Mouse (Mus musculus) stomach, embryonic 14.5 days (tissue): Measurements from ENCODE around the gene Lrrc49. TPM values are rescaled to one million over a fixed set of nuclear protein-coding genes. Genes with fewer than 3 reads are reported as not detected.

Experiments used
- ATAC-seq: fragments of 200-750 bp; cut with Nextera tagmentation; 2 replicates; pipeline ENCODE4 v1.8.0; 2017; ENCODE audit warnings: low read depth, moderate TSS enrichment; ENCODE audit not compliant: insufficient number of reproducible peaks, insufficient read depth, low FRiP score
- H3K27ac ChIP-seq: fragments of 300-500 bp; sonication (generic); 2 replicates; pipeline ENCODE4 v1.5.1; 2014; ENCODE audit warnings: mild to moderate bottlenecking, low read length, moderate library complexity, mixed read lengths
- H3K27me3 ChIP-seq: fragments of 300-500 bp; sonication (generic); 2 replicates; pipeline ENCODE4 v1.6.1; 2014; ENCODE audit warnings: low read length, control low read depth, mixed read lengths; ENCODE audit not compliant: control insufficient read depth, insufficient read depth
- H3K36me3 ChIP-seq: fragments of 300-500 bp; sonication (generic); 2 replicates; pipeline ENCODE4 v1.6.1; 2014; ENCODE audit warnings: mild to moderate bottlenecking, control low read depth, low read length, moderate library complexity, mixed read lengths; ENCODE audit not compliant: control insufficient read depth, insufficient read depth
- H3K4me1 ChIP-seq: fragments of 300-500 bp; sonication (generic); 2 replicates; pipeline ENCODE4 v1.6.1; 2014; ENCODE audit warnings: low read length, control low read depth, mixed read lengths; ENCODE audit not compliant: control insufficient read depth, insufficient read depth
- H3K4me2 ChIP-seq: fragments of 300-500 bp; sonication (generic); replicated peaks from 2 replicates; pipeline ENCODE4 v1.6.1; 2014; ENCODE audit warnings: low read depth, low read length, control low read depth
- H3K4me3 ChIP-seq: fragments of 300-500 bp; sonication (generic); 2 replicates; pipeline ENCODE4 v1.5.1; 2014; ENCODE audit warnings: low read depth, low read length, control low read depth
- H3K9ac ChIP-seq: fragments of 300-500 bp; sonication (generic); replicated peaks from 2 replicates; pipeline ENCODE4 v1.6.1; 2014; ENCODE audit warnings: low read depth, mild to moderate bottlenecking, control low read depth, low read length, moderate library complexity, mixed read lengths
- H3K9me3 ChIP-seq: fragments of 300-500 bp; sonication (generic); 2 replicates; pipeline ENCODE4 v1.6.1; 2016; ENCODE audit warnings: low read depth, low read length, control low read depth; ENCODE audit not compliant: control insufficient read depth
- WGBS: fragments of 180-500 bp; shearing (Covaris S2); extraction: QIAGEN DNeasy Blood & Tissue Kit; methylation state at CpG from one replicate; pipeline ENCODE4 v1.1.7; 2014; 5-methylcytosine and 5-hydroxymethylcytosine counted together
- polyA plus RNA-seq: library from polyadenylated mRNA; unstranded; fragments of >200 nt; fragmentation: Nextera tagmentation; extraction: Ambion mirVana; gene quantifications from 2 replicates; pipeline ENCODE4 v1.2.1, GENCODE M21; 2014

Gene Lrrc49
- 23.3 TPM in 2 replicates for polyA plus RNA-seq

DNA sequence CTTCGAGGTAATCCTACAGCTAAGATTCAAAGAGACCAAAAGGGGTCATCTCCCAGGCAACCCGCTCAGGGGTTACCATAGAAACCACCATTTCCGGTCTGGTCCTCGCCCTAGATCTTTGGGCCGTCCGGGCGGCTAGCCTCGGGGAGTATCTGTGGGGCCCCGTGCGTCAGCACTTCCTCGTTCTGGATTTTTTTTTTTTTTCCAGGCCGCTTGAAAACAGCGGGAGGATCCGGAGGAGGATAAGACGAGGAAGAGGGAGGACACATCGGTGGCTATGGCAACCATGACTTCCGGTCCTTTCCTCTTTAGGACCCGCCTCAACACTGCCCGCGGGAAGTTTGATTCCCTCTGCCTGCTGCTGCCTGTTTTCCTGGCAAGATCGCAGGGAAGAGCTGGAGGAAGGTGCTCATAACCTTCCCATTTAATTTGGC is at the start of gene Lrrc49:
TSS of gene Lrrc49 (minus strand) at position 268 of the 434 bp plus-strand sequence.
- Histone ChIP-seq H3K27ac (peak within 1 kb of the TSS; percentile 78; the same call in 1 of the 2 replicates), H3K9me3 (no peaks in the 10 kb centered on the region), H3K36me3 (no peaks in the 10 kb centered on the region), H3K27me3 (no peaks in the 10 kb centered on the region), H3K4me2 (peak within 1 kb of the TSS; percentile 44), H3K9ac (0 out of 2 replicates have a peak within 1 kb of the TSS, but pooled peaks have one; percentile 25), H3K4me1 (no peaks in the 10 kb centered on the region), H3K4me3 (peak within 1 kb of the TSS; percentile 54)
- 0% methylated on average over 21 of the region's 21 CpGs for WGBS
- peak; percentile 85 for ATAC-seq

DNA sequence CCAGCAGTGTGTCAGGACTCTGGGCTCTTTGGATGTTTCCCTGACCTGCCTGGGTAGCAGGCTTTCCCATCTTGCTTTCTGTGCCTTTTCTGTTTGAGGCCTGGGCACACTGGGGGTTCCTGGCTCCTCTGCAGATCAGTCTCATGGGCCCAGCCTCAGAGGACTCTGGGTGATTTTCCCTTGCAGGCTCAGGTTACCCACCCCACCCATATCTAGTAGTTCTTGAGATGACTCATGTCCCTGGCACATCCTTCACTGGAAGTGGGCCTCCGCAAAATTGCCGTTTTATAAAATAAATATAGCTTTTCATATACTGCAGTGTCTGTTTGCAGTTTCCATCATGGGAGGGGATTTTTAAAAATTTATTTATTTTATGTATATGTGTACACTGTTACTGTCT is 46.4 kb upstream of the Lrrc49 start:
- Histone ChIP-seq H3K36me3 (peaks cover 6% of the 10 kb centered on the region; the same call in 1 of the 2 replicates), H3K9ac (no peak overlapping the region), H3K9me3 (no peaks in the 10 kb centered on the region), H3K27me3 (no peaks in the 10 kb centered on the region), H3K4me3 (no peak overlapping the region), H3K4me1 (no peaks in the 10 kb centered on the region), H3K4me2 (no peak overlapping the region), H3K27ac (no peak overlapping the region)
- WGBS, result 78% methylated on average over 2 of the region's 2 CpGs
- no peak for ATAC-seq

DNA sequence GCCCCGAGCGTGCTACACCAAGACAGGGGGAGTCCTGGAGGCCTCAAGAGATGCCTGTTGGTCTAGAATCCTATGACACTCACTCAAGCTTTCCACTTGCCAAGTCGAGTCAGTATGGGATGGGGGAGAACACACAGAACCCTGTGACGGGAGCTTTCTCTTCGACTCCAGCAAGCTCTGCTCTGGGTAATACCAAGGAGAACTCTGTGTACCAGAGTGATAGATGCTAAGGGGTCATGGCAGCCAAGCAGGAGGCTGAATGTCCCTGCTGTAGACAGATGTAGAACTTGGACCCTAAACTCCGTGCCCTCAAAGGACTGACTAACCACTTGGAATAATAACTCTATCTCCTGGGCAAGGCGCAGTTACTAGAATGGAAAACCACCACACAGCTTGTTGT is 37.0 kb upstream of the Lrrc49 start:
- no peak overlapping the region for H3K9ac ChIP-seq
- H3K4me1 ChIP-seq, result no peaks in the 10 kb centered on the region
- 92% methylated on average over 7 of the region's 7 CpGs for WGBS
- no peaks in the 10 kb centered on the region for H3K9me3 ChIP-seq
- no peak overlapping the region for H3K27ac ChIP-seq
- H3K4me3 ChIP-seq, result no peak overlapping the region
- ATAC-seq, result no peak
- no peak overlapping the region for H3K4me2 ChIP-seq
- no peaks in the 10 kb centered on the region for H3K36me3 ChIP-seq
- no peaks in the 10 kb centered on the region for H3K27me3 ChIP-seq

GRCm38 (mm10) chr9:60719687-60720086 is 31.7 kb upstream of the Lrrc49 start:
- 78% methylated on average over 3 of the region's 3 CpGs for WGBS
- Histone ChIP-seq H3K9me3 (no peaks in the 10 kb centered on the region), H3K4me2 (no peak overlapping the region), H3K36me3 (no peaks in the 10 kb centered on the region), H3K4me3 (no peak overlapping the region), H3K27me3 (no peaks in the 10 kb centered on the region), H3K27ac (no peak overlapping the region), H3K9ac (no peak overlapping the region), H3K4me1 (no peaks in the 10 kb centered on the region)
- no peak for ATAC-seq

DNA sequence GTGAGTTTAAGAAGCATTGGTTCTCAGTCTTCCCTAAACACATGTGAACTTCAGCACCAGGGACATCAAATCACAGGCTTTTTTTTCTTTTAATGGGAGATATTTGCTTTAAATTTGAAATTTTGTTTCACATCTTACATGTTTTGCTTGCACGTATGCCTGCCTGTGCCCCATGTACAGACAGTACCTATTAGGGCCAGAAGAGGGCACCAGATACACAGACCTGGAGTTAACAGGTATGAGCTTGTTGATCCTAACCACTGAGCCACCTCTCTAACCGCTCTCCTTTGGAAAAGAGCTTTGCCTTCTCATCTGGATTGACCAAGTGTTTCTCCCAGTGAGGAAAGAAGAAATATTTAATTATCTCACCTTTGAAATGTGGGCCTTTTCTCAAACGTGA is 30.3 kb upstream of the Lrrc49 start:
- no peaks in the 10 kb centered on the region for H3K9me3 ChIP-seq
- H3K27ac ChIP-seq, result no peak overlapping the region
- WGBS, result 58% methylated on average over 3 of the region's 3 CpGs
- no peak overlapping the region for H3K9ac ChIP-seq
- ATAC-seq, result no peak
- no peak overlapping the region for H3K4me2 ChIP-seq
- H3K4me1 ChIP-seq, result 0 out of 2 replicates have a peak, but pooled peaks cover under 1% of the 10 kb centered on the region
- no peak overlapping the region for H3K4me3 ChIP-seq
- H3K27me3 ChIP-seq, result no peaks in the 10 kb centered on the region
- no peaks in the 10 kb centered on the region for H3K36me3 ChIP-seq

GRCm38 (mm10) chr9:60715828-60716227 is 27.9 kb upstream of the Lrrc49 start:
- Histone ChIP-seq H3K36me3 (no peaks in the 10 kb centered on the region), H3K4me2 (no peak overlapping the region), H3K9ac (no peak overlapping the region), H3K9me3 (no peaks in the 10 kb centered on the region), H3K4me3 (no peak overlapping the region), H3K27me3 (no peaks in the 10 kb centered on the region), H3K27ac (no peak overlapping the region), H3K4me1 (0 out of 2 replicates have a peak, but pooled peaks cover 3% of the 10 kb centered on the region)
- no peak for ATAC-seq
- 42% methylated on average over 5 of the region's 5 CpGs for WGBS

GRCm38 (mm10) chr9:60715271-60715670 is 27.3 kb upstream of the Lrrc49 start:
- Histone ChIP-seq H3K36me3 (no peaks in the 10 kb centered on the region), H3K27ac (no peak overlapping the region), H3K4me2 (no peak overlapping the region), H3K9ac (no peak overlapping the region), H3K4me1 (0 out of 2 replicates have a peak, but pooled peaks cover 3% of the 10 kb centered on the region), H3K9me3 (no peaks in the 10 kb centered on the region), H3K27me3 (no peaks in the 10 kb centered on the region), H3K4me3 (no peak overlapping the region)
- ATAC-seq, result no peak
- 91% methylated on average over 4 of the region's 4 CpGs for WGBS

- Histone ChIP-seq H3K9me3 (no peaks in the 10 kb centered on the region), H3K36me3 (no peaks in the 10 kb centered on the region), H3K9ac (no peak overlapping the region), H3K27me3 (no peaks in the 10 kb centered on the region), H3K27ac (no peak overlapping the region), H3K4me3 (no peak overlapping the region), H3K4me1 (0 out of 2 replicates have a peak, but pooled peaks cover 3% of the 10 kb centered on the region), H3K4me2 (no peak overlapping the region)
- no peak for ATAC-seq
- 77% methylated on average over 6 of the region's 6 CpGs for WGBS
Measured at GRCm38 (mm10) chr9:60714191-60714590, 26.2 kb upstream of the Lrrc49 start.

- no peak overlapping the region for H3K9ac ChIP-seq
- no peaks in the 10 kb centered on the region for H3K36me3 ChIP-seq
- no peak overlapping the region for H3K27ac ChIP-seq
- 0 out of 2 replicates have a peak, but pooled peaks cover 3% of the 10 kb centered on the region for H3K4me1 ChIP-seq
- no peak; the same call in 1 of the 2 replicates for ATAC-seq
- H3K27me3 ChIP-seq, result no peaks in the 10 kb centered on the region
- 41% methylated on average over 4 of the region's 4 CpGs for WGBS
- H3K9me3 ChIP-seq, result no peaks in the 10 kb centered on the region
- peak overlapping the region; percentile 59 for H3K4me3 ChIP-seq
- H3K4me2 ChIP-seq, result peak overlapping the region; percentile 99
Measured at GRCm38 (mm10) chr9:60713616-60714015, 25.7 kb upstream of the Lrrc49 start.
